Mouse (Mus musculus) natural killer cell, adult 2 months (primary cell): ENCODE results near the gene Gm10338.
"Not testable (repeated sequence)": the region's sequence is repeated elsewhere in the genome, so short reads cannot be mapped to it uniquely, and the experiment has no call there.

ENCODE experiments used
- DNase-seq, 2 experiments: peaks; one replicate each; pipeline ENCODE4 v3.0.0; 2022; ENCODE audit warnings: low spot score in 2 of 2

The Gm10338 gene

GRCm38 (mm10) chr14:7595492-7595891 is at the start of gene Gm10338:
Gene Gm10338, minus strand, starts transcription at chr14:7595592.
- DNase-seq: not testable (repeated sequence)

DNA sequence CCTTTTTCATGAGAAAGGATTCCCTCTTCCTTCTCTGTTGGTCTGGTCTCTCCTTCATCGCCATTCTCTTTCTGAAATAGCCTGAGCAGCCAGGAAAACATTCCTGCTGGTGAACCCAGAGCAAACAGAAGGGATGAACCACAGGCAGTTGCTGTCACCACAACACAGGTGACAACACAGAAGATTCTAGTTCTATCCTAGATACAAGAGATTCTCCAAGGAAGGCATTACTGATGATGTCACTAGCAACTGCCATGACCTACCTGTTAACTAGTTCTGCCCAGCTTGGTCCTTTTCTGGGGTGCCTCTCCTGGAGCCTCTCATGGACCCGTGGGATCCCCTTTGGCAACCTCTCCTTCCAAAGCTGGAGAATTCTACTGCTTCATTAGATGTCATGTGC is 48.5 kb upstream of the Gm10338 start, which contains the start of gene Gm10128:
TSS of gene Gm10128 (minus strand) at position 101 of the 400 bp plus-strand sequence.
- DNase-seq: not testable (repeated sequence)

- DNase-seq: not testable (repeated sequence)
Observed at GRCm38 (mm10) chr14:7568382-7568781, 27.0 kb downstream of the Gm10338 start, which contains the start of gene Gm3558. Gene Gm3558, minus strand, starts transcription at chr14:7568566.

DNA sequence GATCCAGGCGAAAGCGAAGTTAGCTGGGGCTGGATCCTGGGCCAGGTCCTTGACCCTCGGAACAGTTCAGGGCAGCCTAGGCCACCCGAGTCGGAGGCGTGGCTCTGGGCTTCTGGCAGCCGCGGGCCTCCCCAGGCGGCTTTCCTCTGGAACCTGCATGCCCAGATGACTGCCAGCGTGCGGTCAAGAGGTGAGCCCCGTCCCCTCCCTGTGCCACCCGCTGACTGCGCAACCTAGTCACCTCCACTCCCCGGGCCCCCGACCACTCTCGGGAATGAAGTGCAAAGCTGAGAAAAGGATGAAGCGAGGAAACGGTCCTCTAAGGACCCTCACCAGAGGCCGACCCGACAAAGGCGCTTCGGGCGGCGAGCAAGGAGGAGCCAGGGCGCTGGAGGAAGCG is 27.5 kb downstream of the Gm10338 start:
- DNase-seq: not testable (repeated sequence)

GRCm38 (mm10) chr14:7567266-7567665 is 28.1 kb downstream of the Gm10338 start:
- not testable (repeated sequence) for DNase-seq
